Comparison of ENCODE assay signal across 24 mouse cellular contexts in the genomic region with DNA sequence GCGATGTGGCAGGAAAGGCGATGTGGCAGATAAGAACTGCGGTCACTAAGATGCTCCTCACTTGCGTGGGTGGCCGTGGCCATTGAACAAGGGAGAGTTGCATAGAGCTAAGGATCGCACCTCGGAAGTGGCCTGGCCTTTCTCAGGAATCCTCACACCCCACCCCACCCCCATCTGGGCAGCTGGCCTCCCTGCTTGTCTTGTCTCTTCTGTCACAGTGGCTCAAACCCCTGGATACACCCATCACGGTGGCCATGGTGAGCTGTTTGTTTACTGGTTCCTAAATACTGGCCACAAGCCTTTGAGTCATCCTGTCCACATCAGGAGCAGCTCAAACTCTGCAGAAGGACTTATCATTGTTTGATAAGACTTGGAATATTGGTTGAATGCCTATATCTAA.
"Had no signal": no experiment of that assay in that cellular context is flagged by ENCODE, and none has a peak within 500 bp of the region (broad histone marks: within the 10 kb centered on the region; RNA-seq: fewer than 3 reads in every experiment).

No protein-coding gene starts in this region.

- H3K4me1 ChIP-seq: hindbrain, embryonic 10.5 days; hindbrain, embryonic 12.5 days; intestine, embryonic 15.5 days; limb, embryonic 10.5 days; limb, embryonic 12.5 days; liver, embryonic 13.5 days; liver, embryonic 15.5 days had no signal

- H3K4me2 ChIP-seq: hindbrain, embryonic 12.5 days; hindbrain, embryonic 14.5 days; intestine, embryonic 15.5 days; limb, embryonic 12.5 days; liver, embryonic 11.5 days; liver, embryonic 13.5 days; liver, embryonic 15.5 days had no signal

- H3K4me3 ChIP-seq: gastrocnemius, adult 2 months; heart, adult 2 months; hindbrain, embryonic 10.5 days; hindbrain, embryonic 12.5 days; intestine, embryonic 15.5 days; left cerebral cortex, adult 2 months; limb, embryonic 10.5 days; limb, embryonic 12.5 days; liver, embryonic 13.5 days; liver, embryonic 15.5 days had no signal

- H3K9ac ChIP-seq: hindbrain, embryonic 12.5 days; hindbrain, embryonic 14.5 days; intestine, embryonic 15.5 days; limb, embryonic 12.5 days; liver, embryonic 13.5 days; liver, embryonic 15.5 days; liver, postnatal 0 days had no signal

- H3K27ac ChIP-seq: gastrocnemius, adult 2 months; hindbrain, embryonic 10.5 days; hindbrain, embryonic 12.5 days; hindbrain, embryonic 14.5 days; intestine, embryonic 15.5 days; left cerebral cortex, adult 2 months; limb, embryonic 10.5 days; limb, embryonic 12.5 days; liver, embryonic 13.5 days; liver, embryonic 15.5 days had no signal

- H3K9me3 ChIP-seq: hindbrain, embryonic 12.5 days; intestine, embryonic 15.5 days; limb, embryonic 10.5 days; liver, embryonic 13.5 days; liver, embryonic 15.5 days had no signal

- H3K27me3 ChIP-seq: hindbrain, embryonic 12.5 days; intestine, embryonic 15.5 days; limb, embryonic 12.5 days; liver, embryonic 13.5 days; liver, embryonic 15.5 days had no signal

- ATAC-seq: forebrain, embryonic 16.5 days; hindbrain, embryonic 16.5 days; inflammation-experienced regulatory T-cells, adult 6 months; intestine, embryonic 15.5 days; liver, postnatal 0 days had no signal

- DNase-seq: gastrocnemius, adult 2 months; gastrocnemius, postnatal 10 days; gastrocnemius, postnatal 25 days; kidney, adult 18-20 months; kidney, adult 8-10 months; kidney, postnatal 10 days; kidney, postnatal 25 days; kidney, postnatal 4 days; liver; liver, embryonic 13.5 days; liver, postnatal 0 days had no signal
